Mouse (Mus musculus) Muller cell, postnatal 12 days (primary cell): Measurements from ENCODE around the gene Cdc34b.

ENCODE experiments used
- DNase-seq: peaks from one replicate; pipeline ENCODE4 v3.0.0-alpha.2; 2015; ENCODE audit errors: inconsistent ontology term

Gene Cdc34b

DNA sequence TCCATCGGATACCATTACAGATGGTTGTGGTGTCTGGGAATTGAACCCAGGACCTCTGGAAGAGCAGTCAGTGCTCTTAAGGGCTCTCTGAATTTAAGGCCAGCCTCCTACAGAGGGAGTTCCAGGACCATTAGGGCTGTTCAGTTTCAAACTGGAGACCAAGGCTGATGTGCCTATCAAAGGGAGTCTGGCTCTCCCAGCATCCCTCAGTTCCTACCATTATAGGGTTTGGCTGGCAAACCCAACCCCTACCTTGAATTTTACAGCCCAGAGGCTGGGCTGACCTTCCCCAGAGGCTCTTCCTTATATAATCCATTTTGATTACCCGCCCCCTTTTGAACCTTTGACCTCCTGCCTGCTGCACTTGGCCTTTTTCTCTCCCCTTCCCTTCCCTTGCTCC, 5.8 kb upstream of the Cdc34b start:
- no peak for DNase-seq

DNA sequence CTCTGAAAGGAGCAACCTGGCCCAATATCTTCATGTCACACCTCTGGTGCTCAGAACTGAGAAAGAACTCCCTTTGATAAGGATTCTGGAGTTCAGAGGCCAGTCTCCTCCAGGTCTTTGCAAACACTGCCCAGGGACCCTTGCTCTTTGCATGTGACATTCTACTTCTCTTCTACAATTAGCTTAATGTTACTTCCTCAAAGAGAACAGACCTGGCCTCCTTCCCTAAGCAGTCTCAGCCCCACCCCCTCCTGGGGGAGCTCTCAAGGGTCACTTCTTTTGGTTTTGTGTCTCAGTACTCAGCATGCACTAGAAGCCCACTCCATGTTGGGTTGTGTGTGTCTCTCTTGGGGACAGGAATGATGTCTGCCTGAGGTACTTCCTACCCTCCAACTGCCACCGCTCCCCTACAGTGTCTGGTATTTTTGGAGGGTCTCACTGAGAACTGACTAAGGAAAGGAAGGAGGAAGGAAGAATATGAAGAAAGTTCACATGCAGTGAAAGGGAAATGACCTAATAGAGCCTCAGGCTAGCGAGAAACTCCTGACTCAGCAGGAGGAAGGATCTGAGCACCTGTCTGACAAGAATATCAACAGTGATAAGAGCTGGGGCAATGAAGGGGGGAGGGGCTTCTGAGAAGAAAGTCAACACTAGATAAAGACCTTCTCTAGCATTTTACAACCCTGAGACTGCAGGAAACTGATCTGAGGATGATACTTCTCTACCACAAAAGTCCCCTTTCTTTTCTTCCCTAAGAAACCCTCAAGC, 11.5 kb downstream of the Cdc34b start:
- DNase-seq: no peak

DNA sequence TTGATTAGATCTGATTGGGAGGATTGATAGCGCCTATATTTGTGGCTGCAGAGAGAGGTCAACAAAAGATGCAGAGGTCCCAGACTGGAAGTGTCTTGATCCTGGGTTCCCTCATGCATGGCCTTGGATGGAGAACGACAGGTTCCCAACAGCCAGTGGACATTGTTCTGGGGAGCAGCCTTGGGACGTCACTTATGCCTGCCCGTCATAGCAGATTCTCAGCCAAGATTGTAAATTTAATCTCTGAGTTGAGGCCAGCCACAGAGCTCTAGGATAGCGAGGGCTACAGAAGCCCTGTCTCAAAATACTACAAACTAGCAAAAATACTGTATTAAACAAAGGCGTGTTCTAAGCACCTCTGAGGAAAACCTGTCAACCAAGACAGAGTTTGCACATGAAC, 18.3 kb downstream of the Cdc34b start:
- no peak for DNase-seq

DNA sequence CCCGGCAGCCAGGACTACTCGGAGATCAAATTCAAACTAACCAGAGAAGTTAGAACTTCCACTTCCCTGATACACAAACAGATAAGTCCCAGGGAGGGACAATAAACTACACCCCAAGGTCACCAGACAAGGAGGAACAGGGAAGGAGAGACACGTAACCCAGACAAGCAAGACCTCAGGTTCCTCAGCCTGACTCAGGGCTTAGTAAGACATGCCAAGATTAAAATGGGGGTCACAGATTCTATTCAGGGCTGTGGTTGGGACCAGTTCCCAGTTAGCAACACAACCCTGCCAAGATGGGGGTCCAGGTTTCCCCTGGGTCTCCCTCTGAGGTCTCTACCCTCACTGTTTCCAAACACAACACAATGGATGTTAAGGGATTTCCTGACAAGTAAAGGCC, 18.8 kb downstream of the Cdc34b start:
- DNase-seq: no peak

DNA sequence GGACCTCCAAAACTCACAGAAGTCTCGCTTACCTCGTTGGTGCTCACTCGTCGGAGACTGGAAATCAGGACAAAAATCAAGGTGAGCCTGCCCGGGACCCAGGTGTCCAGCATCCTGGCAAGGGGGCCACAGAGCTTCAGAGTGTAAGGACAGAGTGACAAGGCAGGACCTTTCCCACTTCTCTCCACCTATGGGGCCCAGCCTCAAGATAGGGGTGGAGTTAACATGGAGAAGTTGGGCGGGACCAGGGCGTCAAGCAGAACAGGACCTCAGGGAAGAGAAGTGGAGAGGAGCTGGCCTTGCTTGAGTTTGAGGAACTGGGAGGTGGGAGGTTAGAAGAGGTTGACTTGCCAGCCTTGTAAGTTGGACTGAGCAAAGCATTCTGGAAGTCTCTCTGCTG, 19.2 kb downstream of the Cdc34b start:
- DNase-seq: no peak

DNA sequence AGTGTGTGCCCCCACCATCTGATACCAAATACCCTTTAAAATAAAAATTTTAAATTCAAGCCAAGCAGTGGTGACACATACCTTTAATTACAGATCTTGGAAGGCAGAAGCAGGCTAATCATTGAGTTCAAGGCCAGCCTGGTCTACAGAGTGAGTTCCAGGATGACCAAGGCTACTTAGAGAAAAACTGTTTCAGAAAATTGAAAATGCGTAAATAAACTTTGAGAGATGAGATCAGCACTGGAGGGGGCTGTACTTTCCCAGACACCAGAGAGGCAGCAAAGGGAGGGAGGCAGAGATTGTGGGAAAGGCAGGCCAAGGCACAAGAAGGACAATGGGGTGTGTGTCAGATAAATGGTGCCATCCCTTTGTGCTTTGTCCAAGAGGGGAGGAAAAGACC, 20.7 kb downstream of the Cdc34b start:
- DNase-seq: no peak

DNA sequence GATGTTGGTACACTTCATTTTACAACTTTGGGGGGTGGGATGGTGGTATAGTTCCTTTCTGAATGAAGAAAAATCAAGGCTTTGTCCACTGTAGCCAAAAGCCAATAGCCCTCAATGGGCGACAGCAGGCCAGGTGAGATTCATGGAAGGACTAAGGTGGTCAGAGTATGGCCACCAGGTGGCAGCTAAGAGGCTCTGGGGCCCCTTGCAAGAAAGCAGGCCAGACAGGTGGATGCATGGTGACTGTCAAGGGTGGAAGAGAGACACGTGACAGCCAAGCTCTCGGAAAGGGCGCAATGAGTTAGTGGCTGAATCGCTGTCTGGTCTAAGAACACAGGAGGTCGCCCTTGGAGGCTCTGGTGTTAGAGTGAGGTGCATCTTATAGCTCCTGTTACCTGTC, 21.2 kb downstream of the Cdc34b start:
- no peak for DNase-seq

DNA sequence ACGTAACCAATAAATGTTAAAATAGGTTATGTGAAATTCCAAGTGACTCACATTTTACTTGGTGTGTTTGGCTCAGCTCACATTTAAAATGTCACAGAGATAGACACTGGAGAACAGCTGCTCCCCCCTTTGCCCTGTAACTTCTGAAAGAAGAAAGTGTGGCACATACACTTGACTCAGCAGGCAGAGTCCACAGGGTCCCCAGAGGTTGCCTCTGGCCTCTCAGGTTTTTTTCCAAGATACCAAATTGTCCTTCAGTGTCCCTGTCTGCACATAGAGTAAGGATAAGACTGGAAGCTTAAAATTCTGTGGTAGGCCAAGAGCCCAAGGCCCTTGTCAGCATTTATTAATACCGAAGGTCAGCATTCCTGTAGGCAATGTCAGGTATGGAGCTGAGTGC, 25.7 kb downstream of the Cdc34b start:
- no peak for DNase-seq

DNA sequence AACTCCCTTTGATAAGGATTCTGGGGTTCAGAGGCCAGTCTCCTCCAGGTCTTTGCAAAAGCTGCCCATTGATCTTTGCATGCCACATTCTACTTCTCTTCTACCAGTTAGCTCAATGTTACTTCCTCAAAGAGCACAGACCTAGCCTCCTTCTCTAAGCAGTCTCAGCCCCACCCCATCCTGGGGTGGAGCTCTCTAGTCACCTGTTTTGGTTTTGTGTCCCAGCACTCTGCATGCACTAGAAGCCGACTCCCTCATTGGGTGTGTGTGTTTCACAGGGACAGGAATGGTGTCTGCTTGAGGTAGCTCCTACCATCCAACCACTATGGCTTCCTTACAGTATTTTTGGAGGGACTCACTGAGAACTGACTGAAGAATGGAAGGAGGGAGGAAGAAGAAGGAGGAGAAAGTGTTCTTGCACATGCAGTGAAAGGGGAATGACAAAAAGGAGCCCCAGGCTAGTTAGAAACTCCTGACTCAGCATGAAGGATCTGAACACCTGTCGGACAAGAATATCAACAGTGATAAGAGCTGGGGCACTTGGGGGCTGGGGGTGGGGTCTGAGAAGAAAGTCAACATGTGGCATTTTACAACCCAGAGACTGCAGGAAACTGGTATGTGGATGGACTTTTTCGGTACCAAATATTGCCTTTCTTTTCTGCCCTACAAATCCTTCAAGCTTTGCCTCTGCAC, 30.9 kb downstream of the Cdc34b start:
- no peak for DNase-seq

DNA sequence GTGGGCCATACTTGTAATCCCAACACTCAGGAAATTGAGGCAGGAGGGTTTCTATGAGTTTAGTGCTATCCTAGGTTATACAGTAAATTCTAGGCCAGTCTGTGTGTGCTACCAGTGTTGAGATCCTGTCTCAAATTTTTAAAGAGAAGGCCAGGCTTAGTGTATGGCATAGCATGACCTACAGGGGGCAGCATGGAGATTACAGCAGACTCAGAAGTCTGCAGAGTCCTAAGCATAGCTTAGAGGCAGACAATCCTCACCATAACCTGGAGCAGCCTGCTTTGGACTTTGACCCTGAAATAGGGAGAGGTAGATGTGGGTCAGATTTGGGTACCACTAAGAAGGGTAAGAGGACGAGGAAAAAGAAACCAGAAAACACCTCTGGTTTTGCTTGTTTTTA, 32.3 kb downstream of the Cdc34b start:
- no peak for DNase-seq

DNA sequence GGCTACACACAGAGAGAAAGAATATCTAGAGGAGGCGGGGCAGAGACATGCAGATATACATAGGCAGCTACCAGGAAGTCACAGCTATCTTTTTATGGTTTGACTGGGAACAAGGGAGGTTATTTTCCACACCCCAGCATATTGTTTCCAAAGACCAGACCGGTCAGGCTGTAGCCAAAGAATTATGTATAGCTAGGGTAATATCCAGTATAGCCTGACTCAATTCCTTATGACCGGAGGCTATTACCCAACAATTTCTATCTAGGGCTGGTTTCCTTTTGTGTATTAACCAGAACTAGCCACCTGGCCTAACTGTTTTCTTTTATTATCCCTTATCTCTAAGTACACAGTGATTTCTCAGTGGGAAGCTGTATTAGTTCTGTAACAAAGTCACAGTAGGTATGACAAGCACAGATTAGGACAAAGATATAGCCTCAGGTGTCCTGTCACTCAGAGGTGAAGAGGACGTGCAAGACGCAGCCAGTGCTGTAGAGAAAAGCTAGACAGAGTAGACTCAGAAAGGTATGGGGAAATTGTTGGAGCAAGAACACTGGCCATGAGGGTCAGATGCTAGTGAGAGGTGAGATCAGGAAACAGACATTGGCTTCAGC, 33.4 kb downstream of the Cdc34b start:
- DNase-seq: no peak

DNA sequence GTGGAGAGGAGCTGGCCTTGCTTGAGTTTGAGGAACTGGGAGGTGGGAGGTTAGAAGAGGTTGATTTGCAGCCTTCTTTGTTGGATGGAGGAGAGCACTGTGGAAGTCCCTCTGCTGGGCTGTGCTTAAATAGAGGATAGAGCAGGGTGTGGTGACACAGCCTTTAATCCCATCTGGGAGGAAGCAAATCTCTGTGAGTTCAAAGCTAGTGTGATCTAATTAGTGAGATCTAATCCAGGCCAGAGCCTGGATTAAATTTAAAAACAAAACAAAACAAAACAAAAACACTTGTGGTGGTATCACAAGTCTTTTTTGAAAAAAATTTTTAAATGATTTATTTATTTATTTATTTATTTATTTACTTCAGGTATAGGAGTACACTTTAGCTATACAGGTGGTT, 41.0 kb downstream of the Cdc34b start, which contains the start of gene Tmem92:
Tmem92 (minus strand) TSS at position 101 of the 400 bp plus-strand sequence.
- no peak for DNase-seq

DNA sequence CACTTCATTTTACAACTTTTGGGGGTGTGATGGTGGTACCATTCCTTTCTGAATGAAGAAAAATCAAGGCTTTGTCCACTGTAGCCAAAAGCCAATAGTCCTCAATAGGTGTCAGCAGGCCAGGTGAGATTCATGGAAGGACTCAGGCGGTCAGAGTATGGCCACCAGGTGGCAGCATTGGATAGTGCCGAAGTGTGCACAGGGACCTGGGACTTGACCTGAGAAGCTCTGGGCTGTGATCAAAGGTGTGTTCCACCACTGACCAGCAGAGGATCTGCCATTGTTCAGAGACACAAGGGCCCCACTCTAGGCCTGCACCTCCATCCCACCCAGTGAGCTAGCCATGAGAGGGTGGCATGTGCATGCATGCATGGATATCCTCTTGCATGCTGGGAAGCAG, 43.7 kb downstream of the Cdc34b start:
- peak; percentile 19 for DNase-seq

DNA sequence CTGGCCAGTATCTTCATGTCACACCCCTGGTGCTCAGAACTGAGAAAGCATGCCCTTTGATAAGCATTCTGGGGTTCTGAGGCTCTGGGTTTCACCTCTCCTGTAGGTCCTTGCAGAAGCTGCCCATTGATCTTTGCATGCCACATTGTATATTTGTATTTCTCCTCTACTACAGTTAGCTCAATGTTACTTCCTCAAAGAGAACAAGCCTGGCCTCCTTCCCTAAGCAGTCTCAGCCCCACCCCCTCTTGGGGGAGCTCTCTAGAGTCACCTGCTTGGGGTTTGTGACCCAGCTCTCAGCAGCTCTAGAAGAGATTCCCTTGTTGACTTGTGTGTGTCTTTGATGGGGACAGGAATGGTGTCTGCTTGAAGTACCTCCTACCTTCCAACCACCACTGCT, 50.1 kb downstream of the Cdc34b start:
- no peak for DNase-seq
